Mouse (Mus musculus): ENCODE data around the gene 1500011B03Rik.
"Not testable (repeated sequence)": the region's sequence is repeated elsewhere in the genome, so short reads cannot be mapped to it uniquely, and the experiment has no call there.

- TF ChIP-seq TAL1, GATA1 (IDR thresholded peaks at IDR 0.05; ENCODE audit: low read length): not testable (repeated sequence)
Observed at GRCm38 (mm10) chr5:114840481-114840880, 17.2 kb upstream of the 1500011B03Rik start.
